Mouse (Mus musculus): ENCODE results near the gene Pkd1l2. TPM values are rescaled to one million over a fixed set of nuclear protein-coding genes. Genes with fewer than 3 reads are reported as not detected.

Gene Pkd1l2
- total RNA-seq (2014; rRNA removed) = not detected in 2 replicates
- 0.06 TPM in 1 of 2 replicates, not detected in the other for polyA plus RNA-seq (2015; fragmentation: Nextera tagmentation; extraction: Ambion mirVana)

DNA sequence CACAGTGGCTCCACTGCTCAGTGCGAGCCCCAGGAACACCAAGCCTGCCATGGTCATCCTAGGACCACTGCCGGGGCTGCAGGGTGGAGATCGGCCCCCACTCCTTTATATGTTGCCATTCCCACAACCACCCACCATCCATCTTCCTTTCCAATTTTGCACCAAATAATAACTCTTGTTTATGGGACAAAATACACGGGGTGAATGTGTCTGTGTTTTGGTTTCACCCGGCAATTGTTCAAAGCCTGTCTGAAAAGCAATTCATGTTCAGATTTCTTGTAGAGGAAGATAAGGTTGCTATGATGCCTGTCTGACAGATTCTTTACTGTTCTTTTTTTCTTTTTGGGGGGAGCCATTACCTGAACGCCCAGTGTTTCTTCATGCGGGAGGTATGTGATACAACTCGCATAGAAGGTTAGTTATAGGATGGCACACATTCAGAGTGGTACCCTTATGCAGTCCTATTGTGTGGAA, at the start of gene Pkd1l2:
Gene Pkd1l2, minus strand, starts transcription at position 51 of the 474 bp plus-strand sequence.
- no peak for TF ChIP-seq CTCF (IDR thresholded peaks at IDR 0.05; ENCODE audit: low read depth)
- no peak within 1 kb of the TSS for H3K4me2 ChIP-seq (ENCODE audit: low read depth)
- DNase-seq (no peak), ATAC-seq (no peak)
- no peaks in the 10 kb centered on the region for H3K9me3 ChIP-seq (ENCODE audit: low read length)
- no peaks in the 10 kb centered on the region for H3K4me1 ChIP-seq (ENCODE audit: insufficient read depth)
- H3K4me3 ChIP-seq (ENCODE audit: low read depth, low read length) = no peak within 1 kb of the TSS
- no peak within 1 kb of the TSS for H3K9ac ChIP-seq
- no peaks in the 10 kb centered on the region for H3K27me3 ChIP-seq (ENCODE audit: insufficient read depth, low read length)
- H3K36me3 ChIP-seq (ENCODE audit: insufficient read depth) = no peaks in the 10 kb centered on the region
- 82% methylated on average over 8 of the region's 8 CpGs for WGBS
- H3K27ac ChIP-seq (ENCODE audit: low read depth, low read length) = no peak within 1 kb of the TSS

DNA sequence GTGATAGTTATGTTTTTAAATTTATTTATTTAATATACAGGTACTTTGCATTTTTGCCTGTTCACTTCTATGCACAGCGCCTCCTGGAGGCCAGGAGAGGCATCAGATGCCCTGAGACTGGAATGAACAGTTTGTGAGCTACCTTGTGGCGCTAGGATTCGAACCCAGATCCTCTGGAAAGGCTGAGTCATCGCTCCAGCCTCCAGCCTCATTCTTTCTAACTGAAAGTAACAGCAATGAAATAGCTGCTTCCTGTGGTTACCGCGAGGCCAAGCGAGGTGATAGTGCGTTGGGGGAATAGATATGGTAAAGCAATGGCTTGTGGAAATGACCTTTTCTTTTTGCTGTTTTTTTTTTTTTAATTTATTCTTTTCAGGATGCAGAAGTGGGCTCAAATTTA, 44.8 kb upstream of the Pkd1l2 start:
- no peaks in the 10 kb centered on the region for H3K36me3 ChIP-seq (ENCODE audit: insufficient read depth)
- WGBS = 86% methylated on average over 8 of the region's 8 CpGs
- H3K9me3 ChIP-seq (ENCODE audit: low read length) = no peaks in the 10 kb centered on the region
- H3K27ac ChIP-seq (ENCODE audit: low read depth, low read length) = no peak overlapping the region
- ATAC-seq (no peak), DNase-seq (no peak)
- H3K9ac ChIP-seq = no peak overlapping the region
- no peaks in the 10 kb centered on the region for H3K27me3 ChIP-seq (ENCODE audit: insufficient read depth, low read length)
- no peaks in the 10 kb centered on the region for H3K4me1 ChIP-seq (ENCODE audit: insufficient read depth)
- no peak for TF ChIP-seq CTCF (IDR thresholded peaks at IDR 0.05; ENCODE audit: low read depth)
- no peak overlapping the region for H3K4me3 ChIP-seq (ENCODE audit: low read depth, low read length)
- no peak overlapping the region for H3K4me2 ChIP-seq (ENCODE audit: low read depth)

DNA sequence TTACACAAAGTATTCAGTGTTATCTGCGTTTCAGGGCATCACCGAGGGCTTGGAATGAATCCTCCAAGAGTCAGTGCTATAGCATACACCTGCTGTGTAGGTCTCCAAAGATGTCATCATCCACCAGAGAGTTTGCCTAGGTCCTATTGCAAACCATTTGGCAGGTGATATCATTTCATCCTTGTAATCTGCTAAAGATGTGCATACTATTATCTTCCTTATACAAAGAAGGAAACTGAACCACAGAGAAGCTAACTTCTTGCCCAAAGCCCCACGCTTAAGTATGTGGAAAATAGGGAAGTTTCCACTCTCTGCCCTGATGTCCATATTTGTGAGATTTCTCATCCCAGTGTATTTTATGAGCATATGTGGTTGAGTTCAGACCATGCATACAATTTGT, 44.2 kb upstream of the Pkd1l2 start:
- no peak for TF ChIP-seq CTCF (IDR thresholded peaks at IDR 0.05; ENCODE audit: low read depth)
- Histone ChIP-seq H3K27ac (ENCODE audit: low read depth, low read length) (no peak overlapping the region), H3K9me3 (ENCODE audit: low read length) (no peaks in the 10 kb centered on the region), H3K4me1 (ENCODE audit: insufficient read depth) (no peaks in the 10 kb centered on the region), H3K27me3 (ENCODE audit: insufficient read depth, low read length) (no peaks in the 10 kb centered on the region), H3K4me2 (ENCODE audit: low read depth) (no peak overlapping the region), H3K36me3 (ENCODE audit: insufficient read depth) (no peaks in the 10 kb centered on the region), H3K4me3 (ENCODE audit: low read depth, low read length) (no peak overlapping the region), H3K9ac (no peak overlapping the region)
- DNase-seq = no peak
- no peak for ATAC-seq
- WGBS = 93% methylated on average over 3 of the region's 3 CpGs

DNA sequence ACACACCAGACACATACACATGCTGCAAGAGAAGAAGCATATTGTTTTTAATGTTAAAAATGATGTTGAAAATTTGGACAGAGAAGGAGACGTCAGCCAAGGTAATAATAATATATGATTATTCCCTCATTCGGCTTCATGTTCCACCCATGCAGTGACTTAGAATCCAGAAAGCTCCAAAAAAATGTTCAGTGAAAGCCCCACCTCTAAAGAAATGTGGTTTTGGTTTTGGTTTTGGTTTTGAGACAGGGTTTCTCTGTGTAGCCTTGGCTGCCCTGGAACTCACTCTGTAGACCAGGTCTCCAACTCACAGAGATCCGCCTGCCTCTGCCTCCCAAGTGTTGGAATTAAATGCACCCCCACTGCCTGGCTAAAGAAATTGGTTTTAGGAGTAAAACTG, 43.6 kb upstream of the Pkd1l2 start:
- no peak overlapping the region for H3K4me3 ChIP-seq (ENCODE audit: low read depth, low read length)
- WGBS = 93% methylated on average over 3 of the region's 3 CpGs
- no peak overlapping the region for H3K27ac ChIP-seq (ENCODE audit: low read depth, low read length)
- no peaks in the 10 kb centered on the region for H3K9me3 ChIP-seq (ENCODE audit: low read length)
- no peaks in the 10 kb centered on the region for H3K4me1 ChIP-seq (ENCODE audit: insufficient read depth)
- no peak overlapping the region for H3K4me2 ChIP-seq (ENCODE audit: low read depth)
- ATAC-seq = no peak
- no peak for DNase-seq
- no peaks in the 10 kb centered on the region for H3K36me3 ChIP-seq (ENCODE audit: insufficient read depth)
- no peaks in the 10 kb centered on the region for H3K27me3 ChIP-seq (ENCODE audit: insufficient read depth, low read length)
- H3K9ac ChIP-seq = no peak overlapping the region
- no peak for TF ChIP-seq CTCF (IDR thresholded peaks at IDR 0.05; ENCODE audit: low read depth)

DNA sequence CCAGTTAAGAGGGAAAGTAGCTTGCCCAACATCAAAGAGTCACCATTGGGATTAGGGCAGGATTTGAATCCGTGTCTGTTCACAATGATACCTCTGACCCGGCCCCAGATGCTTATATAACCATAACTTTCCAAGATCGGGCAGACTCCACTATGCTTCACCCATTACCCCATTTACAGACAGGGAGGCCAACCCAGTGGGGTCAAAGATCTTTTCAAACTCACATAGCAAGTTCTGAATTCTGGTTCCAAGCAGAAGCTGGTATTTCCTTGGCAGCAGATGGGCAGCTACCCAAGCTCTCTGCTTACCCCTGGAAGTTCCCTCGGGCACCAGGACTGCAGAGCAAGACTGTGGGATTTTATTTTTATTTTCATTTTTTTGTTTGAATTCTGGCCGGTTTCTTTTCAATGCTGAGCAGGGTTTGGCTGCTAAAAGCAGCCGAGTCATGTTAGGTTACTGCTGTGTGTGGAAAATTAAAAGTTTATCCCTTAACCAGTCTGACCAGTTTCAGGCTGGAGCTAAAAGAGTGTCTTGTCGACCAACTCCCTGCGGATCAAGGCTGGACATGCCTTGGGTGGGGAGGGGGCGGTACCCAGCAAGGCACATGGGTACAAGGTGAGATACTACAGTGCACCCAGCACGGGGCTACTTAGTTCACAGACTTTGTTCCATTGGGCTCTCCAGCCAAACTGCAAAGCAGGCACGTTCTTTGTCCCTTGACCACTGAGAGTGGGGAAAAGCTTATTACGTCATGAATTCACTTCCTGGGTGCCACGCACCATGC, 41.8 kb upstream of the Pkd1l2 start:
- H3K9ac ChIP-seq = no peak overlapping the region
- no peak for TF ChIP-seq CTCF (IDR thresholded peaks at IDR 0.05; ENCODE audit: low read depth)
- WGBS = 74% methylated on average over 13 of the region's 13 CpGs
- H3K4me3 ChIP-seq (ENCODE audit: low read depth, low read length) = no peak overlapping the region
- no peak overlapping the region for H3K4me2 ChIP-seq (ENCODE audit: low read depth)
- H3K4me1 ChIP-seq (ENCODE audit: insufficient read depth) = no peaks in the 10 kb centered on the region
- H3K36me3 ChIP-seq (ENCODE audit: insufficient read depth) = no peaks in the 10 kb centered on the region
- ATAC-seq (no peak), DNase-seq (no peak)
- no peaks in the 10 kb centered on the region for H3K9me3 ChIP-seq (ENCODE audit: low read length)
- no peak overlapping the region for H3K27ac ChIP-seq (ENCODE audit: low read depth, low read length)
- no peaks in the 10 kb centered on the region for H3K27me3 ChIP-seq (ENCODE audit: insufficient read depth, low read length)

DNA sequence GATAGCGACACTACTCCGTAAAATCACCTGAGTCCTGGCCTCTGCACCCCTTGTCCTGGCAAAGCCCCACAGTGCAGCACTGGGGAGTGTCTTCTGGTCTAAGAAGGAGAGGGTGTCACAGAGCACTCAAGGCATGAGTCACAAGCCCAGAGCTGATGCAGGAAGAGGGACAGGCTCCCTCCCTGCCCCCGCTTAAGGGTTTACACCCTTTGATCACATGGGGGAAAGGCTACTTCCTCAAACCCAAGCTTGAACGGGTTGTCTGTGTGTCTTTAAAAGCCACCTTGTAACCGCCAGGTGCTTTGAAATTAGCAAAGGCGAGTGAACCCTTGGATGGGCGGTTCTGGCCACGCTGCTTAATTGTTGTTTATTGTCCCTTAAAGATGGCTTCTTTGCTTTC, 39.0 kb upstream of the Pkd1l2 start:
- H3K4me1 ChIP-seq (ENCODE audit: insufficient read depth) = no peaks in the 10 kb centered on the region
- no peaks in the 10 kb centered on the region for H3K9me3 ChIP-seq (ENCODE audit: low read length)
- H3K36me3 ChIP-seq (ENCODE audit: insufficient read depth) = no peaks in the 10 kb centered on the region
- H3K27me3 ChIP-seq (ENCODE audit: insufficient read depth, low read length) = no peaks in the 10 kb centered on the region
- H3K4me2 ChIP-seq (ENCODE audit: low read depth) = no peak overlapping the region
- 65% methylated on average over 8 of the region's 8 CpGs for WGBS
- H3K4me3 ChIP-seq (ENCODE audit: low read depth, low read length) = no peak overlapping the region
- no peak overlapping the region for H3K27ac ChIP-seq (ENCODE audit: low read depth, low read length)
- ATAC-seq (no peak), DNase-seq (no peak)
- H3K9ac ChIP-seq = no peak overlapping the region
- TF ChIP-seq CTCF (IDR thresholded peaks at IDR 0.05; ENCODE audit: low read depth) = no peak

DNA sequence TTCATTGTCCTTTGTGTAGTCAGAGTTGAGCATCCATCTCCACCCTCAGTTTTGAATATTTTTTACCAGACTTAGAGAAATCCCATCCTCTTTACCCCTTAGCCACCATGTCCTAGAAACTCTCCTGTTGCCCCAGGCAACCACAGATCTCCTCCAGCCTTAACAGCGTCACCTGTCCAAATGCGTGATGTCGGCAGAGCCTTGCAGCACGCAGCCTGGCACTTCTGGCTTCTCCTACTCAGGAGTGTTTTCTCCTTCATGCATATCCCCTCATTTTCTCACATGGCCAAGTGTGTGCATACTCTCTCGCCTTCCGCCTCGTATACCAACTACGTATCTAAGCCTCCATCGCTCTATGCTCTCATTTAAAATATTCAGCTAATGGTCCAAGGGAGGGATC, 36.2 kb upstream of the Pkd1l2 start:
- Histone ChIP-seq H3K36me3 (ENCODE audit: insufficient read depth) (no peaks in the 10 kb centered on the region), H3K4me1 (ENCODE audit: insufficient read depth) (no peaks in the 10 kb centered on the region), H3K27ac (ENCODE audit: low read depth, low read length) (no peak overlapping the region), H3K27me3 (ENCODE audit: insufficient read depth, low read length) (no peaks in the 10 kb centered on the region), H3K9me3 (ENCODE audit: low read length) (no peaks in the 10 kb centered on the region), H3K4me3 (ENCODE audit: low read depth, low read length) (no peak overlapping the region), H3K9ac (no peak overlapping the region), H3K4me2 (ENCODE audit: low read depth) (no peak overlapping the region)
- no peak for TF ChIP-seq CTCF (IDR thresholded peaks at IDR 0.05; ENCODE audit: low read depth)
- DNase-seq (no peak), ATAC-seq (no peak)
- WGBS = 83% methylated on average over 9 of the region's 9 CpGs

Measured in forebrain, postnatal 0 days (tissue).